Mouse (Mus musculus): ENCODE data around the gene Tm9sf4. TPM values are rescaled to one million over a fixed set of nuclear protein-coding genes. Genes with fewer than 3 reads are reported as not detected.

Gene Tm9sf4
- total RNA-seq, 2 experiments from 2014 or later, result 96.8 to 101 TPM

GRCm38 (mm10) chr2:153227959-153228358, 66.9 kb downstream of the Tm9sf4 start:
- TF ChIP-seq CTCF (conservative IDR thresholded peaks at IDR 0.05), result no peak
- Histone ChIP-seq H3K4me3 (no peak overlapping the region), H3K27ac (no peak overlapping the region)
- no peak for DNase-seq (ENCODE audit: low spot score in 2 of 2)

GRCm38 (mm10) chr2:153228523-153228922, 67.4 kb downstream of the Tm9sf4 start:
- Histone ChIP-seq H3K4me3 (no peak overlapping the region), H3K27ac (no peak overlapping the region)
- TF ChIP-seq CTCF (conservative IDR thresholded peaks at IDR 0.05), result no peak
- no peak for DNase-seq (ENCODE audit: low spot score in 2 of 2)

GRCm38 (mm10) chr2:153237193-153237592, 76.1 kb downstream of the Tm9sf4 start:
- no peak for DNase-seq (ENCODE audit: low spot score in 2 of 2)
- TF ChIP-seq CTCF (conservative IDR thresholded peaks at IDR 0.05), result no peak
- Histone ChIP-seq H3K27ac (no peak overlapping the region), H3K4me3 (no peak overlapping the region)

GRCm38 (mm10) chr2:153237891-153238290, 76.8 kb downstream of the Tm9sf4 start:
- no peak for TF ChIP-seq CTCF (conservative IDR thresholded peaks at IDR 0.05)
- no peak overlapping the region for H3K27ac ChIP-seq
- H3K4me3 ChIP-seq, result no peak overlapping the region
- DNase-seq (ENCODE audit: low spot score in 2 of 2), result no peak

- TF ChIP-seq CTCF (conservative IDR thresholded peaks at IDR 0.05), result no peak
- DNase-seq (ENCODE audit: low spot score in 2 of 2), result no peak
Observed at GRCm38 (mm10) chr2:153238406-153238805, 77.3 kb downstream of the Tm9sf4 start.

GRCm38 (mm10) chr2:153239021-153239859, 78.1 kb downstream of the Tm9sf4 start:
- Histone ChIP-seq H3K4me3 (peak overlapping the region; percentile 89; the same call in 1 of the 2 replicates), H3K27ac (no peak overlapping the region)
- TF ChIP-seq CTCF (conservative IDR thresholded peaks at IDR 0.05), result no peak
- no peak for DNase-seq (ENCODE audit: low spot score in 2 of 2)

More at GRCm38 (mm10) chr2:153238406-153238805, 77.3 kb downstream of the Tm9sf4 start:
- Histone ChIP-seq H3K4me3 (no peak overlapping the region), H3K27ac (no peak overlapping the region)

GRCm38 (mm10) chr2:153239860-153240480, 78.9 kb downstream of the Tm9sf4 start:
- TF ChIP-seq CTCF (conservative IDR thresholded peaks at IDR 0.05), result no peak
- Histone ChIP-seq H3K27ac (peak overlapping the region; percentile 93; the same call in 1 of the 2 replicates), H3K4me3 (peak overlapping the region; percentile 89)
- DNase-seq (ENCODE audit: low spot score in 2 of 2), result no peak

GRCm38 (mm10) chr2:153240701-153241235, 79.7 kb downstream of the Tm9sf4 start:
- DNase-seq (ENCODE audit: low spot score in 2 of 2), result no peak
- peak overlapping the region; percentile 89 for H3K4me3 ChIP-seq
- TF ChIP-seq CTCF (conservative IDR thresholded peaks at IDR 0.05), result no peak
- H3K27ac ChIP-seq, result peak overlapping the region; percentile 93

- peak; percentile 86 to 88 for DNase-seq (ENCODE audit: low spot score in 2 of 2)
- Histone ChIP-seq H3K4me3 (peak within 1 kb of the TSS; percentile 89), H3K27ac (peak within 1 kb of the TSS; percentile 93)
- peak; percentile 56 for TF ChIP-seq CTCF (conservative IDR thresholded peaks at IDR 0.05)
Observed at GRCm38 (mm10) chr2:153241250-153242014, 80.3 kb downstream of the Tm9sf4 start, which contains the start of the genes Plagl2 and Pofut1. TSS of gene Plagl2 (minus strand) at chr2:153241426. TSS of gene Pofut1 (plus strand) at chr2:153241533.

GRCm38 (mm10) chr2:153242156-153242555, 81.1 kb downstream of the Tm9sf4 start:
- Histone ChIP-seq H3K27ac (peak overlapping the region; percentile 93; the same call in 1 of the 2 replicates), H3K4me3 (peak overlapping the region; percentile 89)
- DNase-seq (ENCODE audit: low spot score in 2 of 2), result no peak
- no peak for TF ChIP-seq CTCF (conservative IDR thresholded peaks at IDR 0.05)

GRCm38 (mm10) chr2:153249751-153250150, 88.6 kb downstream of the Tm9sf4 start:
- Histone ChIP-seq H3K4me3 (no peak overlapping the region), H3K27ac (no peak overlapping the region)
- no peak for TF ChIP-seq CTCF (conservative IDR thresholded peaks at IDR 0.05)
- DNase-seq (ENCODE audit: low spot score in 2 of 2), result no peak

GRCm38 (mm10) chr2:153256604-153257003, 95.5 kb downstream of the Tm9sf4 start:
- H3K4me3 ChIP-seq, result no peak overlapping the region
- no peak for TF ChIP-seq CTCF (conservative IDR thresholded peaks at IDR 0.05)
- no peak overlapping the region for H3K27ac ChIP-seq
- DNase-seq (ENCODE audit: low spot score in 2 of 2), result no peak

Data from layer of hippocampus, adult 2 months (tissue).